Mouse (Mus musculus) gastrocnemius, postnatal 4 days (tissue): ENCODE measurements around the gene Ankrd17. TPM values are rescaled to one million over a fixed set of nuclear protein-coding genes. Genes with fewer than 3 reads are reported as not detected.

ENCODE experiments used
- DNase-seq, 2 experiments: peaks; one replicate each; pipeline ENCODE4 v3.0.0; 2021 to 2022; ENCODE audit warnings: low spot score in 2 of 2, mixed read lengths in 2 of 2
- total RNA-seq, 2 experiments: library from RNA; stranded (reverse); gene quantifications; 2 replicates each; pipeline ENCODE4 v1.2.3; 2021

Ankrd17 gene
- total RNA-seq, 2 experiments from 2014 or later = 78.9 to 85.1 TPM

GRCm38 (mm10) chr5:90223534-90224381, 142.6 kb downstream of the Ankrd17 start, which contains the start of gene Cox18:
TSS of gene Cox18 (minus strand) at chr5:90224001.
- peak; percentile 97 to 99 for DNase-seq

- DNase-seq = no peak
These were observed 143.4 kb downstream of the Ankrd17 start for GRCm38 (mm10) chr5:90222937-90223336.

GRCm38 (mm10) chr5:90217791-90218190, 148.6 kb downstream of the Ankrd17 start:
- no peak for DNase-seq

- no peak for DNase-seq
These were observed 149.2 kb downstream of the Ankrd17 start for GRCm38 (mm10) chr5:90217226-90217625.

GRCm38 (mm10) chr5:90213356-90213755, 153.0 kb downstream of the Ankrd17 start:
- no peak for DNase-seq

- no peak for DNase-seq
These were observed 163.2 kb downstream of the Ankrd17 start for GRCm38 (mm10) chr5:90203168-90203567.

GRCm38 (mm10) chr5:90202447-90203117, 163.8 kb downstream of the Ankrd17 start:
- DNase-seq = no peak

- no peak for DNase-seq
These were observed 166.3 kb downstream of the Ankrd17 start for GRCm38 (mm10) chr5:90199922-90200632.

GRCm38 (mm10) chr5:90194831-90195230, 171.5 kb downstream of the Ankrd17 start:
- DNase-seq = peak in 1 of 2 experiments; percentile 47

- DNase-seq = no peak
These were observed 183.6 kb downstream of the Ankrd17 start for GRCm38 (mm10) chr5:90182782-90183181.

- no peak for DNase-seq
These were observed 187.3 kb downstream of the Ankrd17 start for GRCm38 (mm10) chr5:90179094-90179493.

- DNase-seq = no peak
These were observed 188.3 kb downstream of the Ankrd17 start for GRCm38 (mm10) chr5:90178116-90178515.

Other genes starting within 250 kb of the Ankrd17 start
- 10 to 100 TPM; 10.1 to 14.0 TPM for gene Cox18, start 142.6 kb downstream of the Ankrd17 start, total RNA-seq
- gene Gm9958, start 627 bp upstream of the Ankrd17 start, total RNA-seq = 1 to 10 TPM; 1.4 to 2.1 TPM
- gene Alb, start 94.3 kb upstream of the Ankrd17 start, total RNA-seq = 100 to 1,000 TPM in 1 of 2 experiments, 10 to 100 TPM in 1; 13.1 to 124 TPM
- 10 to 100 TPM in 1 of 2 experiments, 1 to 10 TPM in 1; 5.0 to 37.2 TPM for gene Afp, start 124.2 kb upstream of the Ankrd17 start, total RNA-seq
- under 1 TPM in 1 of 2 experiments, not detected in 1; 0.60 TPM for gene Afm, start 152.4 kb upstream of the Ankrd17 start, total RNA-seq
- under 1 TPM in 1 of 2 experiments, not detected in 1; 0.16 TPM for gene 5830473C10Rik, start 194.5 kb upstream of the Ankrd17 start, total RNA-seq